Mouse (Mus musculus): ENCODE measurements around the gene Trim26. TPM values are rescaled to one million over a fixed set of nuclear protein-coding genes. Genes with fewer than 3 reads are reported as not detected.
"Not testable (repeated sequence)": the region's sequence is repeated elsewhere in the genome, so short reads cannot be mapped to it uniquely, and the experiment has no call there.

Trim26 gene
- polyA plus RNA-seq, 1 experiment from 2014 or later: 56.8 TPM

- Histone ChIP-seq H3K36me3 (no peaks in the 10 kb centered on the region), H3K27me3 (replicated peaks) (no peaks in the 10 kb centered on the region), H3K4me3 (no peak within 1 kb of the TSS), H3K27ac (no peak within 1 kb of the TSS), H3K4me1 (no peaks in the 10 kb centered on the region), H3K4me2 (replicated peaks) (no peak within 1 kb of the TSS), H3K9ac (no peak within 1 kb of the TSS), H3K9me3 (no peaks in the 10 kb centered on the region)
- no peak for ATAC-seq (ENCODE audit: low FRiP score, low read depth)
- 91% methylated on average over 5 of the region's 5 CpGs for WGBS
These were observed 53.4 kb downstream of the Trim26 start, which contains the start of gene Trim40 for GRCm38 (mm10) chr17:36890073-36890903. Trim40 (minus strand) TSS chr17:36890123.

- H3K36me3 ChIP-seq; H3K4me1 ChIP-seq; H3K4me3 ChIP-seq; H3K9me3 ChIP-seq; ATAC-seq (ENCODE audit: low FRiP score, low read depth); H3K4me2 ChIP-seq (replicated peaks); H3K9ac ChIP-seq; H3K27me3 ChIP-seq (replicated peaks); H3K27ac ChIP-seq: not testable (repeated sequence)
- WGBS: 93% methylated on average over 1 of the region's 1 CpGs
These were observed 54.6 kb downstream of the Trim26 start for GRCm38 (mm10) chr17:36891496-36891895.

GRCm38 (mm10) chr17:36892362-36892761 is 55.4 kb downstream of the Trim26 start:
- no peak overlapping the region for H3K27ac ChIP-seq
- H3K4me3 ChIP-seq: no peak overlapping the region
- no peaks in the 10 kb centered on the region for H3K27me3 ChIP-seq (replicated peaks)
- no peak overlapping the region for H3K4me2 ChIP-seq (replicated peaks)
- WGBS: 15% methylated on average over 2 of the region's 2 CpGs
- no peaks in the 10 kb centered on the region for H3K9me3 ChIP-seq
- no peaks in the 10 kb centered on the region for H3K36me3 ChIP-seq
- no peaks in the 10 kb centered on the region for H3K4me1 ChIP-seq
- ATAC-seq (ENCODE audit: low FRiP score, low read depth): no peak
- no peak overlapping the region for H3K9ac ChIP-seq

- Histone ChIP-seq H3K4me3 (no peak overlapping the region), H3K9me3 (no peaks in the 10 kb centered on the region), H3K9ac (no peak overlapping the region), H3K36me3 (no peaks in the 10 kb centered on the region), H3K27me3 (replicated peaks) (no peaks in the 10 kb centered on the region), H3K4me1 (no peaks in the 10 kb centered on the region), H3K4me2 (replicated peaks) (no peak overlapping the region), H3K27ac (no peak overlapping the region)
- no peak for ATAC-seq (ENCODE audit: low FRiP score, low read depth)
- 85% methylated on average over 5 of the region's 5 CpGs for WGBS
These were observed 56.5 kb downstream of the Trim26 start for GRCm38 (mm10) chr17:36893387-36893786.

- H3K9ac ChIP-seq: no peak overlapping the region
- no peaks in the 10 kb centered on the region for H3K27me3 ChIP-seq (replicated peaks)
- H3K9me3 ChIP-seq: no peaks in the 10 kb centered on the region
- WGBS: 94% methylated on average over 1 of the region's 1 CpGs
- H3K4me1 ChIP-seq: no peaks in the 10 kb centered on the region
- no peak overlapping the region for H3K4me2 ChIP-seq (replicated peaks)
- no peak overlapping the region for H3K4me3 ChIP-seq
- no peak overlapping the region for H3K27ac ChIP-seq
- ATAC-seq (ENCODE audit: low FRiP score, low read depth): no peak
- H3K36me3 ChIP-seq: no peaks in the 10 kb centered on the region
These were observed 59.6 kb downstream of the Trim26 start for GRCm38 (mm10) chr17:36896583-36896982.

- Histone ChIP-seq H3K36me3 (no peaks in the 10 kb centered on the region), H3K9me3 (no peaks in the 10 kb centered on the region), H3K4me2 (replicated peaks) (no peak overlapping the region), H3K27ac (no peak overlapping the region), H3K27me3 (replicated peaks) (no peaks in the 10 kb centered on the region), H3K4me1 (no peaks in the 10 kb centered on the region), H3K9ac (no peak overlapping the region), H3K4me3 (no peak overlapping the region)
- ATAC-seq (ENCODE audit: low FRiP score, low read depth): no peak
These were observed 60.1 kb downstream of the Trim26 start for GRCm38 (mm10) chr17:36897065-36897464.

GRCm38 (mm10) chr17:36897552-36898205 is 60.7 kb downstream of the Trim26 start, which contains the start of gene Trim31:
Trim31 (plus strand) TSS chr17:36898118.
- 71% methylated on average over 6 of the region's 6 CpGs for WGBS
- Histone ChIP-seq H3K4me3 (no peak within 1 kb of the TSS), H3K4me1 (no peaks in the 10 kb centered on the region), H3K9me3 (no peaks in the 10 kb centered on the region), H3K27me3 (replicated peaks) (no peaks in the 10 kb centered on the region), H3K27ac (no peak within 1 kb of the TSS), H3K4me2 (replicated peaks) (no peak within 1 kb of the TSS), H3K9ac (no peak within 1 kb of the TSS), H3K36me3 (no peaks in the 10 kb centered on the region)
- ATAC-seq (ENCODE audit: low FRiP score, low read depth): no peak

- H3K9me3 ChIP-seq: no peaks in the 10 kb centered on the region
- H3K36me3 ChIP-seq: no peaks in the 10 kb centered on the region
- H3K4me1 ChIP-seq: no peaks in the 10 kb centered on the region
- H3K9ac ChIP-seq: no peak overlapping the region
- H3K4me2 ChIP-seq (replicated peaks): no peak overlapping the region
- no peaks in the 10 kb centered on the region for H3K27me3 ChIP-seq (replicated peaks)
- H3K4me3 ChIP-seq: no peak overlapping the region
- WGBS: 88% methylated on average over 4 of the region's 4 CpGs
- ATAC-seq (ENCODE audit: low FRiP score, low read depth): no peak
- no peak overlapping the region for H3K27ac ChIP-seq
These were observed 62.4 kb downstream of the Trim26 start for GRCm38 (mm10) chr17:36899376-36899775.

- no peak overlapping the region for H3K27ac ChIP-seq
- no peaks in the 10 kb centered on the region for H3K36me3 ChIP-seq
- no peaks in the 10 kb centered on the region for H3K4me1 ChIP-seq
- H3K4me3 ChIP-seq: no peak overlapping the region
- H3K9ac ChIP-seq: no peak overlapping the region
- no peak overlapping the region for H3K4me2 ChIP-seq (replicated peaks)
- ATAC-seq (ENCODE audit: low FRiP score, low read depth): no peak
- H3K9me3 ChIP-seq: no peaks in the 10 kb centered on the region
- 89% methylated on average over 5 of the region's 5 CpGs for WGBS
- H3K27me3 ChIP-seq (replicated peaks): no peaks in the 10 kb centered on the region
These were observed 63.1 kb downstream of the Trim26 start for GRCm38 (mm10) chr17:36900001-36900400.

- WGBS: 51% methylated on average over 1 of the region's 1 CpGs
- no peak for ATAC-seq (ENCODE audit: low FRiP score, low read depth)
- no peaks in the 10 kb centered on the region for H3K27me3 ChIP-seq (replicated peaks)
- no peak overlapping the region for H3K4me3 ChIP-seq
- no peaks in the 10 kb centered on the region for H3K9me3 ChIP-seq
- no peak overlapping the region for H3K4me2 ChIP-seq (replicated peaks)
- H3K27ac ChIP-seq: no peak overlapping the region
- H3K36me3 ChIP-seq: no peaks in the 10 kb centered on the region
- H3K9ac ChIP-seq: no peak overlapping the region
- no peaks in the 10 kb centered on the region for H3K4me1 ChIP-seq
These were observed 63.8 kb downstream of the Trim26 start for GRCm38 (mm10) chr17:36900691-36901090.

- Histone ChIP-seq H3K4me3 (no peak overlapping the region), H3K27me3 (replicated peaks) (no peaks in the 10 kb centered on the region), H3K9ac (no peak overlapping the region), H3K36me3 (no peaks in the 10 kb centered on the region), H3K27ac (no peak overlapping the region), H3K4me1 (no peaks in the 10 kb centered on the region), H3K9me3 (no peaks in the 10 kb centered on the region), H3K4me2 (replicated peaks) (no peak overlapping the region)
- WGBS: 77% methylated on average over 3 of the region's 3 CpGs
- no peak for ATAC-seq (ENCODE audit: low FRiP score, low read depth)
These were observed 66.7 kb downstream of the Trim26 start for GRCm38 (mm10) chr17:36903651-36904050.

- WGBS: 34% methylated on average over 1 of the region's 1 CpGs
- H3K9me3 ChIP-seq: no peaks in the 10 kb centered on the region
These were observed 71.3 kb downstream of the Trim26 start for GRCm38 (mm10) chr17:36908235-36908634.

More at GRCm38 (mm10) chr17:36908235-36908634, 71.3 kb downstream of the Trim26 start:
- Histone ChIP-seq H3K27me3 (replicated peaks) (no peaks in the 10 kb centered on the region), H3K36me3 (no peaks in the 10 kb centered on the region), H3K4me2 (replicated peaks) (no peak overlapping the region), H3K9ac (no peak overlapping the region), H3K27ac (no peak overlapping the region), H3K4me3 (no peak overlapping the region), H3K4me1 (no peaks in the 10 kb centered on the region)
- no peak for ATAC-seq (ENCODE audit: low FRiP score, low read depth)
